Mouse (Mus musculus): Measurements from ENCODE around the gene Pld1. TPM values are rescaled to one million over a fixed set of nuclear protein-coding genes. Genes with fewer than 3 reads are reported as not detected.

The Pld1 gene
- total RNA-seq, 2 experiments from 2014 or later, result 8.1 to 9.8 TPM

Other genes starting within 250 kb of the Pld1 start
- gene Fndc3b, start 227.4 kb upstream of the Pld1 start, total RNA-seq (2021), result 10 to 100 TPM; 26.5 to 30.0 TPM
- not detected for gene Tmem212, start 42.3 kb upstream of the Pld1 start, total RNA-seq (2021)

Data from left cerebral cortex, postnatal 25 days (tissue).